Mouse (Mus musculus): ENCODE data around the gene Vps29. TPM values are rescaled to one million over a fixed set of nuclear protein-coding genes. Genes with fewer than 3 reads are reported as not detected.

Vps29 gene
- total RNA-seq, 2 experiments from 2014 or later = 19.8 to 44.2 TPM

GRCm38 (mm10) chr5:122392227-122393004 is 38.2 kb downstream of the Vps29 start:
- peak; percentile 38 for ATAC-seq (replicated peaks; ENCODE audit: low FRiP score, poor library complexity, severe bottlenecking)

DNA sequence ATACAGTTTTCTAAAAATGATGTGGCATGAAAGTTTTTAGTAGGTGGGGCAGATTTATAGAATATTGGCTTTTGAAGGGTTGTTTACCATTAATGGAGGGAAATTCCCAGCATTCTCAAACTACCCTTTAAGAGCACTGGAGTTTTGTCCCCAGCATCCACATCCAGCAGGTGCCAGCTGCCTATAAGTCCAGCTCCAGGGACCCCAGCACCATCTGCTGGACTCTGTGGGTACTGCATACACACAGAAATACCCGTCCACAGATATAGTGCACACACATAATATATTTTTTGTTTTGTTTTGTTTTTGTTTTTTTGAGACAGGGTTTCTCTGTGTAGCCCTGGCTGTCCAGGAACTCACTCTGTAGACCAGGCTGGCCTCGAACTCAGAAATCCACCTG is 39.7 kb downstream of the Vps29 start:
- ATAC-seq (replicated peaks; ENCODE audit: low FRiP score, poor library complexity, severe bottlenecking) = peak; percentile 71

GRCm38 (mm10) chr5:122396791-122397190 is 42.6 kb downstream of the Vps29 start:
- no peak for ATAC-seq (replicated peaks; ENCODE audit: low FRiP score, poor library complexity, severe bottlenecking)

DNA sequence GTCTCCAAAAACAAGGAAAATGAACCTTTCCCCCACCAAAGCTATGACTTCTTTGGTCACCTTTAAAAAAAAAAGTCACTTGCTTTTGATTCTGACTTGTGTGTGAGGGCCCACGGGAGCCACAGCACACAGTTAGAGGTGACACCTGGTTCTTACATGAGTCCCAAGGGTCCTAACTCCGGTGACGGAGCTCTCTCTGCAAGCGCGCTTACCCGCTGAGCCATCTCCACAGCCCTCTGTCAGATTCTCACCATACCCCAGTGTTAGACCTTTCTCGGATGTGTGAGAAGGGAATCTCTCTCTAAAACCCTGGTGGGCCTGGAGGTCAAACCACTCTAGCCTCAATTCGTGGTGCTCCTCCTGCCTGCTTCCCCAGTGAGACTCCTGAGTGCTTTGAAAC is 43.3 kb downstream of the Vps29 start:
- ATAC-seq (replicated peaks; ENCODE audit: low FRiP score, poor library complexity, severe bottlenecking) = no peak

DNA sequence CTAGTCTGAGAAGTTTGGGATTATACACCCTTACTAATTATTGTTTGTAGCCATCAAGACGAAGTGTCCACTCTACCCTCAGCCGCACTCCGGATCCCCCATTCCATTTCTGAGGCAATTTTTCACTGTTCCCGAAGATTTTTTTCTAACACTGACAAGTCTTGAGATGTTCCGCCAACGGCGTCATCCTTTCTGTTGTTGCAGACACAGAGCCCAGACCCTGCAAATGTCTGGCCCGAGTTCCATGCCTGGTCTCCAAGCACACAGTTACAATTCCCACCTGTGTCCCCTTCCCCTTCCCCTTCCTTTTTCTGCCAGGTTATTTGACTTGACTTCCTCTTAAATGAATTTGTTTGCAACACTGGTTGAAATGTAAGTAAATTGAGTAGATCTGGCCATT is 45.7 kb downstream of the Vps29 start:
- ATAC-seq (replicated peaks; ENCODE audit: low FRiP score, poor library complexity, severe bottlenecking) = no peak

DNA sequence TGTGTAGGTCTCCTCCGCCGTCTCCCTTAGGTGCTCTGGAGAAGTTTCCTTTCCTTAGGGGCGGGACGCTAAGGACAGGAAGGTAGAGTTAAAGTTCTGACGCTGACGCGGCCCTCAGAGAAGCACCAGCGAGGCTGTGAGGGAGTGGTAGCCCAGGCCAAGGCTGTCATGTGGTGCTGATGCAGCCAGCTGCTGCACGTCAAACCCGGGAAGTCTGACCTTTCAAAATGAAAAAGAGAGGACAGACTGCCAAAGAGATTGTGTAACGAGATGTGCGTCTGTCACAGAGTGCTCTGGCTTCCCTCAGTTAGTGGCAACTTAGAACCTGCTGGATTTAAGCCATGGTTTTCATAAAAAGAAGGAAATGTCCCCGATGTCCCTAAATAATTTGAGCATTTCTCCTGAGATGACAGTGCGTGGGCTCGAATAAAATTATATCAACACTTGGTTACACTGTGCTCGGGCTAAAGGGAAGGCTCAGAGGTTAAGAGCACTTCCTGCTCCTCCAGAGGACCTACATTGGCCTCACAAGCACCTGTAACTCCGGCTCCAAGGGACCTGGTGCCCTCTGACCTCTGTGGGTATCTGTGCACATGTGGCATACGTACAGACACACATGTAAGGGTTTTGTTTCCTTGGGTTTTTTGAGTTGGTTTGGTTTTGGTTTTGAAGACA is 46.6 kb downstream of the Vps29 start:
- peak; percentile 8; the same call in 1 of the 2 replicates for ATAC-seq (replicated peaks; ENCODE audit: low FRiP score, poor library complexity, severe bottlenecking)

- peak; percentile 76 for ATAC-seq (replicated peaks; ENCODE audit: low FRiP score, poor library complexity, severe bottlenecking)
These were observed 47.1 kb downstream of the Vps29 start for GRCm38 (mm10) chr5:122401303-122401640.

DNA sequence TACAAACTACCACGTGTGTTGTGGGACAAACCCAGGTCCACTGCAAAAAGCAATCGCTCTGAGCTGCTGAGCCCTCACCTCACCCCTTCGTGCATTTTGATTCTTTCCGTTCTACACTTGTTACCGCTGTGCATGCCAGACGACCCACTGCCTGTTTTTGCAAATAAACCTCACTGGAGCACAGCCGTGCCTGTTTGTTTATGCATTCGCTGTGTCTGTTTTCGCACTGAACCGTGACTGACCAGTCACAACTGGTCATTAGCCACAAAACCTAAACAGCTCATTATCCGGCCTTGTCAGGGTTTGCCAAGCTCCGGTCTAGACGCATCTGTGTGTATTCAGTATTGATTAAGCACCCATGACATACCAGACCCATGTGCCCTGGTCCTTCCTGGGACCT is 48.0 kb downstream of the Vps29 start:
- no peak for ATAC-seq (replicated peaks; ENCODE audit: low FRiP score, poor library complexity, severe bottlenecking)

DNA sequence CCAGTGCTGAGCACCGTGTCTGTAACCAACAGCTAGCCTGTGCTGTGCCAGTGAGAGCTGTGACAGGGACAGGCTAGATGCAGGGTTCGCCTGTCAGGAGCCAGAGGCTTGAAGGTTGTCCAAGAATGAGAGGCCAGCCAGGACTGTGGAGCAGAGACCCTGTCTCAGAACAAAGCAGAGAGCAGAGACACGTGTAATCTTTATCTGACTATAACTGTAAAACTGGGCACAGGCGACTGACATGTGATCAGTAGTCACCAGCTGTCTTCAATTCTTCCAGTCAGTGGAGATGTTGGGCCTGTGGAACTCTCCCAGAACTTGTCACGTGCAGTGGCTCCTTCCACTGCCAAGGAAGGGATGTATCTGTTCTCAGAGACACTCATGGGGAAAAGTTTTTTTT is 48.6 kb downstream of the Vps29 start:
- ATAC-seq (replicated peaks; ENCODE audit: low FRiP score, poor library complexity, severe bottlenecking) = no peak

DNA sequence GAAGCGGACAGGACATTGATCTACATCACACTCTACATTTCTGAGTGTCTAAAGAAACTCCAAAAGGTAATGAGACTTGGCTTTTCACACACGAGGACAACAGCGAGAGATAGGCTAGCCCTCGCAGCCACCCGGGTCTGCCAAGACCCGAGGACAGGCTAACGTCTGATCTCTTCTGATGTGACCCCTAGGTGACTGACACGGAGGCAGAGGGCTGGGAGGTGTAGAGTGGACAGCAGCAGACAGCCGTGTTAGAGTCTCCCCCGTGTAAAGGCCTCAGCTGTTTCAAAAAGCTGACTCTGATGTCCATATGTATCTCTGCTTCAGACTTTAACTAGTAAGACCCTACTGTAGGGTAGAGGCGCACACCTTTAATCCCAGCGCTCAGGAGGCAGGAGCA is 49.2 kb downstream of the Vps29 start:
- no peak for ATAC-seq (replicated peaks; ENCODE audit: low FRiP score, poor library complexity, severe bottlenecking)

GRCm38 (mm10) chr5:122405537-122405936 is 51.4 kb downstream of the Vps29 start:
- no peak for ATAC-seq (replicated peaks; ENCODE audit: low FRiP score, poor library complexity, severe bottlenecking)

DNA sequence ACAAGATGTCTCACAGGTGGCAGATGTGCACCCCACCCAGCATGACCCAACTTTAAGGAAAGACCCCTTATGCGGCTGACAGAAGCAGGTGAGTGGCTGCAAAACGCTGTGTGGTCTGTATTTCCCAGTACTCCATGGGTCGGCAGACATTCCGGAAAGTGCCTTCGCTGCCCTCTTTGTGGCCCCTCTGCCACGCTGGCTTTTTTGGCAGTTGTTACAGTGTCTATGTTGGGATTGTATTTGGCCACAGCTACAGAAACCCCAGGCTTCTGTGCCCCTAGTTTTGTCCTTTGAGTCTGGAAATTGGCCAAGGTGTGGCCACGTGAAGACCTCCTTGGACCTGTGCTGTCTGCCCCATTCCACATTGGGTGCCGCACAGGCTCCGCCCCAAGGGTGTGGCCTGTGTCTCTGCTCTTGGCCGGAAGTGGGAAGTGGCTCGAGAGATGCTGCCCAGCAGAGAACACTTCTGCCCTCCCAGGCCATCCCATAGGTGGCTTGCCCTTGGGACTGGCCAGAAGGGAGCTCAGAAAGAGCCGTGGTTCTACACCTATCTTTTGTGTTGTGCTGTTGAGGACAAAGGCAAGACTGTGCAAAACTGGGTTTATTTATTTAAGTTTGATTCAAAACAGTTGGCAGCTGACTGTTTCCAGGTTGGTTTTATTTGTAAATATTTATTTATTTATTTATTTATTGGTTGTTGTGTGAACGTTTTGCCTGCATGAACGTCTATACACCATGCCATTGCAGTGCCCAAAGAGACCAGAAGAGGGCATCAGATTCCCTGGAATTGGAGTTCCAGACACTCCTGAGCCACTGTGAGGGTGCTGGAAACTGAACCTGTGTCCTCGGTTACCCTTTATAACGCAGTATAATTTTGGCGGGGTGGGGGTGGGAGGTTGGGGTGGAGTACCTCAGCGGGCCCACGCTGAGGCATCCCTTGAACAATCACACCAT is 55.8 kb downstream of the Vps29 start:
- no peak for ATAC-seq (replicated peaks; ENCODE audit: low FRiP score, poor library complexity, severe bottlenecking)

GRCm38 (mm10) chr5:122411892-122412291 is 57.7 kb downstream of the Vps29 start:
- ATAC-seq (replicated peaks; ENCODE audit: low FRiP score, poor library complexity, severe bottlenecking) = no peak

DNA sequence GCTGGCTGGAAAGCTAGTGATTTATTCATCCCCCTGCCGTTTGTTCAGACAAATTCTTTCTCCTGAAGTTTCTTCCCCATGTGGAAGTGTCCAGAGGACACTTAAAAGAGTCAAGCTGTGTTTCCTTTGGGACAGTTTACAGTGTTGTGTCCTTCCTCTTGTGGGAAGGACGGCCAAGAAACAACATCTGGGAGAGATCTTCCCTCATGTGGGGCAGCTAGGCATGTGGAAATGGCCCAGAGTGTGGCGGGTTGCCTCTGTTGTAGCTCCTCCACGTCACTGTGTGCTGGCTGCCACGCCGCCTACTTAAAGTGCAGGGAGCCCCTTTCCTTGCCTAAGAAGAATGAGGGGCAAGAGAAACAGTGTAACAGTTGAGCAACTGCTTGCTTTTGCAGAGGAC is 58.7 kb downstream of the Vps29 start:
- no peak for ATAC-seq (replicated peaks; ENCODE audit: low FRiP score, poor library complexity, severe bottlenecking)

- no peak for ATAC-seq (replicated peaks; ENCODE audit: low FRiP score, poor library complexity, severe bottlenecking)
These were observed 60.2 kb downstream of the Vps29 start for GRCm38 (mm10) chr5:122414351-122414750.

Other genes with a start within 250 kb of the Vps29 start
- gene Ccdc63, start 213.5 kb upstream of the Vps29 start, total RNA-seq (2015; ENCODE audit: low replicate concordance) = not detected in 2 replicates
- 4.0 TPM in 1 of 2 replicates, not detected in the other for gene Ccdc63, start 213.5 kb upstream of the Vps29 start, total RNA-seq (2017; ENCODE audit: low replicate concordance)
- 141 and 170 TPM in 2 replicates for gene Ppp1cc, start 196.1 kb upstream of the Vps29 start, total RNA-seq (2015; ENCODE audit: low replicate concordance)
- gene Ppp1cc, start 196.1 kb upstream of the Vps29 start, total RNA-seq (2017; ENCODE audit: low replicate concordance) = 94.2 and 102 TPM in 2 replicates
- 25.4 and 25.9 TPM in 2 replicates for gene Hvcn1, start 147.6 kb upstream of the Vps29 start, total RNA-seq (2015; ENCODE audit: low replicate concordance)
- 18.5 and 37.0 TPM in 2 replicates for gene Hvcn1, start 147.6 kb upstream of the Vps29 start, total RNA-seq (2017; ENCODE audit: low replicate concordance)
- 0.42 TPM in 1 of 2 replicates, not detected in the other for gene Tctn1, start 89.9 kb upstream of the Vps29 start, total RNA-seq (2015; ENCODE audit: low replicate concordance)
- gene Tctn1, start 89.9 kb upstream of the Vps29 start, total RNA-seq (2017; ENCODE audit: low replicate concordance) = 3.6 and 5.9 TPM in 2 replicates
- 2.1 and 2.9 TPM in 2 replicates for gene Pptc7, start 70.0 kb upstream of the Vps29 start, total RNA-seq (2015; ENCODE audit: low replicate concordance)
- 1.4 and 4.0 TPM in 2 replicates for gene Pptc7, start 70.0 kb upstream of the Vps29 start, total RNA-seq (2017; ENCODE audit: low replicate concordance)
- gene Rad9b, start 136 bp upstream of the Vps29 start, total RNA-seq (2015; ENCODE audit: low replicate concordance) = 1.5 TPM in 1 of 2 replicates, not detected in the other
- 0.56 TPM in 1 of 2 replicates, not detected in the other for gene Rad9b, start 136 bp upstream of the Vps29 start, total RNA-seq (2017; ENCODE audit: low replicate concordance)
- 21.1 and 35.9 TPM in 2 replicates for gene Gpn3, start 17.5 kb downstream of the Vps29 start, total RNA-seq (2015; ENCODE audit: low replicate concordance)
- 25.0 and 53.7 TPM in 2 replicates for gene Gpn3, start 17.5 kb downstream of the Vps29 start, total RNA-seq (2017; ENCODE audit: low replicate concordance)
- 6.5 and 9.0 TPM in 2 replicates for gene Fam216a, start 18.0 kb downstream of the Vps29 start, total RNA-seq (2015; ENCODE audit: low replicate concordance)
- 5.9 and 6.4 TPM in 2 replicates for gene Fam216a, start 18.0 kb downstream of the Vps29 start, total RNA-seq (2017; ENCODE audit: low replicate concordance)
- 98.4 and 108 TPM in 2 replicates for gene Arpc3, start 37.5 kb downstream of the Vps29 start, total RNA-seq (2015; ENCODE audit: low replicate concordance)
- gene Arpc3, start 37.5 kb downstream of the Vps29 start, total RNA-seq (2017; ENCODE audit: low replicate concordance) = 220 and 303 TPM in 2 replicates
- 13.2 and 14.6 TPM in 2 replicates for gene Anapc7, start 67.3 kb downstream of the Vps29 start, total RNA-seq (2015; ENCODE audit: low replicate concordance)
- gene Anapc7, start 67.3 kb downstream of the Vps29 start, total RNA-seq (2017; ENCODE audit: low replicate concordance) = 15.9 and 16.3 TPM in 2 replicates
- 20.2 and 37.4 TPM in 2 replicates for gene Atp2a2, start 147.9 kb downstream of the Vps29 start, total RNA-seq (2015; ENCODE audit: low replicate concordance)
- gene Atp2a2, start 147.9 kb downstream of the Vps29 start, total RNA-seq (2017; ENCODE audit: low replicate concordance) = 38.8 and 71.8 TPM in 2 replicates

All from erythroblast, adult 5-6 weeks (primary cell).